Mouse (Mus musculus) myocyte (in vitro differentiated cells): ENCODE measurements at regions not wholly inside any gene's neighbourhood (a gene's known extent, or its start where the extent isn't known, plus 50 kb on each side); places are given as distances from the start of the nearest gene placed in this dataset.

Experiments
- H3K27me3 ChIP-seq: one replicate; pipeline ENCODE4 v1.6.1; 2011; ENCODE audit not compliant: control insufficient read depth, insufficient read depth, insufficient read length
- H3K36me3 ChIP-seq: one replicate; pipeline ENCODE4 v1.6.1; 2011; ENCODE audit not compliant: control insufficient read depth, insufficient read depth
- H3K4me2 ChIP-seq: one replicate; pipeline ENCODE4 v1.6.1; 2011; ENCODE audit warnings: low read depth, control low read depth
- H3K4me3 ChIP-seq: one replicate; pipeline ENCODE4 v1.5.1; 2011; ENCODE audit warnings: mild to moderate bottlenecking, control low read depth, moderate library complexity
- H3K79me2 ChIP-seq: one replicate; pipeline ENCODE4 v1.6.1; 2011; ENCODE audit not compliant: control insufficient read depth, insufficient read depth
- H3ac ChIP-seq: one replicate; pipeline ENCODE4 v1.6.1; 2011; ENCODE audit not compliant: control insufficient read depth, insufficient read length
- CEBPB ChIP-seq: IDR thresholded peaks from 2 replicates; pipeline ENCODE4 v1.6.1; 2011; ENCODE audit warnings: mild to moderate bottlenecking, moderate library complexity; ENCODE audit not compliant: poor library complexity, insufficient read depth, severe bottlenecking
- E2F4 ChIP-seq: IDR thresholded peaks from one replicate; pipeline ENCODE4 v1.6.1; 2011; ENCODE audit warnings: mild to moderate bottlenecking, control low read depth, moderate library complexity; ENCODE audit not compliant: insufficient read depth
- MAX ChIP-seq: IDR thresholded peaks from one replicate; pipeline ENCODE4 v1.6.1; 2011; ENCODE audit warnings: low read depth, mild to moderate bottlenecking, control low read depth
- MYOD1 ChIP-seq, 3 experiments: IDR thresholded peaks; one replicate each; pipeline ENCODE4 v1.6.1; 2011; ENCODE audit warnings: control low read depth in 2 of 3, low read depth in 2 of 3, mild to moderate bottlenecking in 2 of 3, moderate library complexity in 1 of 3; ENCODE audit not compliant: insufficient read length in 2 of 3, control insufficient read depth in 1 of 3
- MYOG ChIP-seq, 3 experiments: IDR thresholded peaks; one replicate each; pipeline ENCODE4 v1.6.1; 2011; ENCODE audit warnings: control low read depth in 2 of 3, low read depth in 2 of 3, mild to moderate bottlenecking in 2 of 3; ENCODE audit not compliant: insufficient read length in 2 of 3, control insufficient read depth in 1 of 3, insufficient read depth in 1 of 3
- POLR2A ChIP-seq: IDR thresholded peaks from one replicate; pipeline ENCODE4 v1.6.1; 2011; ENCODE audit warnings: low read depth, mild to moderate bottlenecking, control low read depth, moderate library complexity; ENCODE audit not compliant: insufficient read length
- POLR2AphosphoS2 ChIP-seq: IDR thresholded peaks from one replicate; pipeline ENCODE4 v1.6.1; 2011; ENCODE audit warnings: low read depth, control low read depth; ENCODE audit not compliant: insufficient read length
- REST ChIP-seq: IDR thresholded peaks from one replicate; pipeline ENCODE4 v1.6.1; 2011; ENCODE audit warnings: mild to moderate bottlenecking, control low read depth, moderate library complexity; ENCODE audit not compliant: insufficient read depth, insufficient read length
- SRF ChIP-seq: IDR thresholded peaks from one replicate; pipeline ENCODE4 v1.6.1; 2011; ENCODE audit warnings: low read depth; ENCODE audit not compliant: control insufficient read depth, insufficient read length
- TCF12 ChIP-seq: IDR thresholded peaks from one replicate; pipeline ENCODE4 v1.6.1; 2011; ENCODE audit warnings: mild to moderate bottlenecking, control low read depth; ENCODE audit not compliant: poor library complexity, insufficient read depth, severe bottlenecking
- TCF3 ChIP-seq: IDR thresholded peaks from one replicate; pipeline ENCODE4 v1.6.1; 2011; ENCODE audit warnings: low read depth, control low read depth; ENCODE audit not compliant: insufficient read length
- USF1 ChIP-seq: IDR thresholded peaks from one replicate; pipeline ENCODE4 v1.6.1; 2011; ENCODE audit warnings: low read depth, mild to moderate bottlenecking, control low read depth, moderate library complexity

DNA sequence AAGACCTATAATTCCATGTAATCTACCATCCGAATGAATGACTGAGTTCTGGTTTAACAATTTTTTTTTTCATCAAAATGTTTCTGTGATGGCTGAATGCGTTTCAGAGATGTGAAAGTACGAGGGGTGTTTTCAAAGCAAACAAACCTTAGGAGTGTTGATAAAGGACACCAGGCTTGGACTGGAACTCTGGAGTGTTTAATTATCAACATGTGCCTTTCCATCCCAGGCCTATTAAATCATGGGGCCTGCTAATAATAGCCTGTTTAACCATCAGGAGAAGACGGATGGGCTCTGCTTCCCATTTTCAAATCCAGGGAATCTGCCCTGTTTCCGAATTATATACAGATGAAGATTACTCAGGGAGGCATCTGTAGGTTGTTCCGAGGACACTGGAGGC lies 399.3 kb downstream of the Ppargc1a start:
- Histone ChIP-seq H3K79me2 (no peaks in the 10 kb centered on the region), H3K4me2 (no peak overlapping the region), H3K27me3 (no peaks in the 10 kb centered on the region), H3ac (no peak overlapping the region), H3K36me3 (no peaks in the 10 kb centered on the region), H3K4me3 (no peak overlapping the region)
- TF ChIP-seq REST (no peak), TCF12 (no peak), TCF3 (no peak), USF1 (no peak), POLR2A (no peak), E2F4 (no peak), SRF (no peak), MAX (no peak)

DNA sequence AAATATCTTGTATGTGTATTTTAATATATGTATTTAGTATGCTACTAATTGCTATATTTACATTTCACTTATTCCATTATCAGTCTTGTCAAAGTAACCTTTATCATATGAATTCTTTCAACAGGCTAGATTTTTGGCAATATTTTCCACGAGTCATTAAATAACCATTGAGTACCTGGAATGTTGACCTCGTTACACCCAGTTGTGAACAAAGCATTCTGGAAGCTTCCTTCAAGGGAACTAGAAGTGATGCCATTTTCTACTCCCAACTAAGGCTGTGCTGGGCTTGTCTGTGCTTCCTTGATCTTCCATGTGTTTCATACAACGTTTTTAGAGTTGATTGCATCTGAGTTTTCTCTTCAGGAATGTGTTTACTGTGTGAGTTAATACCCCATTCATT lies 410.6 kb downstream of the Ppargc1a start:
- no peaks in the 10 kb centered on the region for H3K79me2 ChIP-seq
- H3K27me3 ChIP-seq = no peaks in the 10 kb centered on the region
- no peak overlapping the region for H3ac ChIP-seq
- H3K4me3 ChIP-seq = no peak overlapping the region
- no peaks in the 10 kb centered on the region for H3K36me3 ChIP-seq
- no peak overlapping the region for H3K4me2 ChIP-seq
- no peak for TF ChIP-seq MYOG (IDR thresholded peaks at IDR 0.05; ENCODE audit: control insufficient read depth in 1 of 3, insufficient read depth in 1 of 3, insufficient read length in 2 of 3, low read depth in 2 of 3)
- no peak for TF ChIP-seq REST
- no peak for TF ChIP-seq MYOD1 (IDR thresholded peaks at IDR 0.05; ENCODE audit: control insufficient read depth in 1 of 3, insufficient read length in 2 of 3, low read depth in 2 of 3)
- no peak for TF ChIP-seq TCF12
- no peak for TF ChIP-seq TCF3
- TF ChIP-seq USF1 = no peak
- no peak for TF ChIP-seq POLR2AphosphoS2
- TF ChIP-seq MAX = no peak
- no peak for TF ChIP-seq E2F4
- TF ChIP-seq POLR2A = no peak
- no peak for TF ChIP-seq SRF
- TF ChIP-seq CEBPB = no peak

GRCm38 (mm10) chr5:51144842-51145241 lies 422.7 kb downstream of the Ppargc1a start:
- TF ChIP-seq REST (no peak), MYOD1 (IDR thresholded peaks at IDR 0.05; ENCODE audit: control insufficient read depth in 1 of 3, insufficient read length in 2 of 3, low read depth in 2 of 3) (no peak), POLR2A (no peak), E2F4 (no peak), TCF12 (no peak), CEBPB (no peak), USF1 (no peak), POLR2AphosphoS2 (no peak), TCF3 (no peak), SRF (no peak), MAX (no peak), MYOG (IDR thresholded peaks at IDR 0.05; ENCODE audit: control insufficient read depth in 1 of 3, insufficient read depth in 1 of 3, insufficient read length in 2 of 3, low read depth in 2 of 3) (no peak)
- Histone ChIP-seq H3K27me3 (no peaks in the 10 kb centered on the region), H3K4me2 (no peak overlapping the region)

DNA sequence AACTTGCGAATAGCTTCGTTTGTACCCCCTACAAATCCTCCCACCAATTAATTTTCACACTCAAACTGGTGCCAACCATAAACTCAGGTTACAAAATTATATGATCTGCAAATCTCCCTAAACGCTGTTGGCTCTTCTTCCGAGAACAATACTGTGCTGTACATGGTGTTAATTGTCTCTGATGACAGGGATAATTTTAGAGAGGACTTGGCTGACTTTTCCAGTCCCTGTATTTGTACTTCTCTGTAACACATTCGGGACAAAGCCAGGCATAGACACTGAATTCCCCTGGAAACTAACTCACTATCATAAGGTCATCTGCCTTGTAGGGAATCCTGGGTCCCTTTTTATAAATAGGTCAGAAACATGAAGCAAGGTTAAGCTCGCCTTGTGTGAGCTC lies 442.4 kb downstream of the Ppargc1a start:
- TF ChIP-seq E2F4 (no peak), CEBPB (no peak), MYOD1 (IDR thresholded peaks at IDR 0.05; ENCODE audit: control insufficient read depth in 1 of 3, insufficient read length in 2 of 3, low read depth in 2 of 3) (no peak), POLR2AphosphoS2 (no peak), POLR2A (no peak), MYOG (IDR thresholded peaks at IDR 0.05; ENCODE audit: control insufficient read depth in 1 of 3, insufficient read depth in 1 of 3, insufficient read length in 2 of 3, low read depth in 2 of 3) (no peak), SRF (no peak), TCF12 (no peak), USF1 (no peak), TCF3 (no peak), MAX (no peak), REST (no peak)
- H3K36me3 ChIP-seq = no peaks in the 10 kb centered on the region
- no peak overlapping the region for H3K4me2 ChIP-seq
- H3ac ChIP-seq = no peak overlapping the region
- no peaks in the 10 kb centered on the region for H3K27me3 ChIP-seq
- no peak overlapping the region for H3K4me3 ChIP-seq
- no peaks in the 10 kb centered on the region for H3K79me2 ChIP-seq

More at GRCm38 (mm10) chr5:51144842-51145241, 422.7 kb downstream of the Ppargc1a start:
- H3K79me2 ChIP-seq = no peaks in the 10 kb centered on the region
- H3K4me3 ChIP-seq = no peak overlapping the region
- no peaks in the 10 kb centered on the region for H3K36me3 ChIP-seq
- H3ac ChIP-seq = no peak overlapping the region

- no peaks in the 10 kb centered on the region for H3K36me3 ChIP-seq
- no peaks in the 10 kb centered on the region for H3K27me3 ChIP-seq
- TF ChIP-seq TCF12 = no peak
- TF ChIP-seq MAX = no peak
- TF ChIP-seq TCF3 = no peak
- TF ChIP-seq POLR2AphosphoS2 = no peak
- no peak for TF ChIP-seq SRF
- TF ChIP-seq CEBPB = no peak
- no peak for TF ChIP-seq POLR2A
- TF ChIP-seq USF1 = no peak
- TF ChIP-seq E2F4 = no peak
- no peak for TF ChIP-seq MYOG (IDR thresholded peaks at IDR 0.05; ENCODE audit: control insufficient read depth in 1 of 3, insufficient read depth in 1 of 3, insufficient read length in 2 of 3, low read depth in 2 of 3)
- no peak for TF ChIP-seq MYOD1 (IDR thresholded peaks at IDR 0.05; ENCODE audit: control insufficient read depth in 1 of 3, insufficient read length in 2 of 3, low read depth in 2 of 3)
- no peak for TF ChIP-seq REST
- no peak overlapping the region for H3K4me2 ChIP-seq
- no peak overlapping the region for H3ac ChIP-seq
- H3K79me2 ChIP-seq = no peaks in the 10 kb centered on the region
- no peak overlapping the region for H3K4me3 ChIP-seq
These were observed 457.5 kb downstream of the Ppargc1a start for GRCm38 (mm10) chr5:51110006-51110405.
